Mouse (Mus musculus) stomach, embryonic 16.5 days (tissue): Measurements from ENCODE around the gene Wdfy4. TPM values are rescaled to one million over a fixed set of nuclear protein-coding genes. Genes with fewer than 3 reads are reported as not detected.

Experiments
- ATAC-seq: fragments of 200-750 bp; cut with Nextera tagmentation; 2 replicates; pipeline ENCODE4 v1.8.0; 2017; ENCODE audit warnings: moderate number of reproducible peaks, moderate TSS enrichment; ENCODE audit not compliant: insufficient read depth, low FRiP score
- H3K27ac ChIP-seq: fragments of 300-500 bp; sonication (generic); 2 replicates; pipeline ENCODE4 v1.5.1; 2014; ENCODE audit warnings: low read length
- H3K27me3 ChIP-seq: fragments of 300-500 bp; sonication (generic); 2 replicates; pipeline ENCODE4 v1.6.1; 2014; ENCODE audit warnings: low read length, control low read depth, mixed read lengths; ENCODE audit not compliant: control insufficient read depth, insufficient read depth
- H3K36me3 ChIP-seq: fragments of 300-500 bp; sonication (generic); 2 replicates; pipeline ENCODE4 v1.6.1; 2014; ENCODE audit warnings: low read length; ENCODE audit not compliant: control insufficient read depth, insufficient read depth
- H3K4me1 ChIP-seq: fragments of 300-500 bp; sonication (generic); 2 replicates; pipeline ENCODE4 v1.6.1; 2014; ENCODE audit warnings: low read length, control low read depth, mixed read lengths; ENCODE audit not compliant: control insufficient read depth, insufficient read depth
- H3K4me2 ChIP-seq: fragments of 300-500 bp; sonication (generic); 2 replicates; pipeline ENCODE4 v1.6.1; 2014; ENCODE audit warnings: low read depth, low read length, mixed read lengths
- H3K4me3 ChIP-seq: fragments of 300-500 bp; sonication (generic); replicated peaks from 2 replicates; pipeline ENCODE4 v1.5.1; 2014; ENCODE audit warnings: mild to moderate bottlenecking, low read length
- H3K9ac ChIP-seq: fragments of 300-500 bp; sonication (generic); 2 replicates; pipeline ENCODE4 v1.6.1; 2014; ENCODE audit warnings: low read length
- H3K9me3 ChIP-seq: fragments of 300-500 bp; sonication (generic); replicated peaks from 2 replicates; pipeline ENCODE4 v1.6.1; 2016; ENCODE audit warnings: low read length, control low read depth; ENCODE audit not compliant: control insufficient read depth
- whole genome bisulfite sequencing: fragments of 180-500 bp; shearing (Covaris S2); extraction: QIAGEN DNeasy Blood & Tissue Kit; methylation state at CpG from one replicate; pipeline ENCODE4 v1.1.7; 2014; 5-methylcytosine and 5-hydroxymethylcytosine counted together
- polyA plus RNA-seq: library from polyadenylated mRNA; unstranded; fragments of >200 nt; fragmentation: Nextera tagmentation; extraction: Ambion mirVana; gene quantifications from 2 replicates; pipeline ENCODE4 v1.2.1, GENCODE M21; 2015

Gene Wdfy4
- polyA plus RNA-seq, 1 experiment from 2014 or later, result 1.4 TPM

GRCm38 (mm10) chr14:33116590-33116989 is 68.7 kb downstream of the Wdfy4 start:
- no peak for ATAC-seq
- no peak overlapping the region for H3K4me2 ChIP-seq
- no peak overlapping the region for H3K4me3 ChIP-seq
- no peak overlapping the region for H3K27ac ChIP-seq
- no peaks in the 10 kb centered on the region for H3K27me3 ChIP-seq
- H3K9ac ChIP-seq, result no peak overlapping the region
- 58% methylated on average over 1 of the region's 1 CpGs for WGBS
- no peaks in the 10 kb centered on the region for H3K36me3 ChIP-seq
- no peaks in the 10 kb centered on the region for H3K4me1 ChIP-seq
- no peaks in the 10 kb centered on the region for H3K9me3 ChIP-seq

GRCm38 (mm10) chr14:33104809-33105208 is 80.5 kb downstream of the Wdfy4 start:
- Histone ChIP-seq H3K4me1 (no peaks in the 10 kb centered on the region), H3K27ac (no peak overlapping the region), H3K36me3 (no peaks in the 10 kb centered on the region), H3K27me3 (no peaks in the 10 kb centered on the region), H3K4me2 (no peak overlapping the region), H3K9me3 (no peaks in the 10 kb centered on the region), H3K4me3 (no peak overlapping the region), H3K9ac (no peak overlapping the region)
- ATAC-seq, result no peak
- 70% methylated on average over 3 of the region's 3 CpGs for WGBS

- H3K9ac ChIP-seq, result no peak overlapping the region
- WGBS, result 30% methylated on average over 2 of the region's 2 CpGs
- ATAC-seq, result no peak
Measured at GRCm38 (mm10) chr14:33101609-33102008, 83.7 kb downstream of the Wdfy4 start.

GRCm38 (mm10) chr14:33099926-33100325 is 85.4 kb downstream of the Wdfy4 start:
- Histone ChIP-seq H3K9me3 (no peaks in the 10 kb centered on the region), H3K9ac (no peak overlapping the region), H3K4me3 (no peak overlapping the region), H3K4me1 (no peaks in the 10 kb centered on the region), H3K36me3 (no peaks in the 10 kb centered on the region), H3K4me2 (no peak overlapping the region), H3K27me3 (no peaks in the 10 kb centered on the region), H3K27ac (no peak overlapping the region)
- ATAC-seq, result no peak
- 76% methylated on average over 5 of the region's 5 CpGs for WGBS

More at GRCm38 (mm10) chr14:33101609-33102008, 83.7 kb downstream of the Wdfy4 start:
- H3K27me3 ChIP-seq, result no peaks in the 10 kb centered on the region
- no peaks in the 10 kb centered on the region for H3K4me1 ChIP-seq
- H3K36me3 ChIP-seq, result no peaks in the 10 kb centered on the region
- H3K4me2 ChIP-seq, result no peak overlapping the region
- H3K4me3 ChIP-seq, result no peak overlapping the region
- H3K9me3 ChIP-seq, result no peaks in the 10 kb centered on the region
- H3K27ac ChIP-seq, result no peak overlapping the region

GRCm38 (mm10) chr14:33099111-33099510 is 86.2 kb downstream of the Wdfy4 start:
- Histone ChIP-seq H3K27ac (no peak overlapping the region), H3K9ac (no peak overlapping the region), H3K4me1 (no peaks in the 10 kb centered on the region), H3K27me3 (no peaks in the 10 kb centered on the region), H3K36me3 (no peaks in the 10 kb centered on the region), H3K4me3 (no peak overlapping the region), H3K4me2 (no peak overlapping the region), H3K9me3 (no peaks in the 10 kb centered on the region)
- ATAC-seq, result no peak
- 65% methylated on average over 7 of the region's 7 CpGs for WGBS

- Histone ChIP-seq H3K27me3 (no peaks in the 10 kb centered on the region), H3K9me3 (no peaks in the 10 kb centered on the region), H3K9ac (no peak overlapping the region), H3K36me3 (no peaks in the 10 kb centered on the region), H3K4me3 (no peak overlapping the region), H3K27ac (no peak overlapping the region), H3K4me1 (no peaks in the 10 kb centered on the region), H3K4me2 (no peak overlapping the region)
- no peak for ATAC-seq
- WGBS, result 69% methylated on average over 5 of the region's 5 CpGs
Measured at GRCm38 (mm10) chr14:33096462-33096861, 88.8 kb downstream of the Wdfy4 start.

- H3K9me3 ChIP-seq, result no peaks in the 10 kb centered on the region
- no peak overlapping the region for H3K9ac ChIP-seq
- H3K4me3 ChIP-seq, result no peak overlapping the region
- no peaks in the 10 kb centered on the region for H3K27me3 ChIP-seq
- no peaks in the 10 kb centered on the region for H3K36me3 ChIP-seq
- WGBS, result 76% methylated on average over 8 of the region's 8 CpGs
- ATAC-seq, result no peak
- no peaks in the 10 kb centered on the region for H3K4me1 ChIP-seq
- H3K27ac ChIP-seq, result no peak overlapping the region
- no peak overlapping the region for H3K4me2 ChIP-seq
Measured at GRCm38 (mm10) chr14:33083326-33083725, 102.0 kb downstream of the Wdfy4 start.

- Histone ChIP-seq H3K27ac (no peak overlapping the region), H3K27me3 (no peaks in the 10 kb centered on the region), H3K36me3 (no peaks in the 10 kb centered on the region), H3K9me3 (no peaks in the 10 kb centered on the region), H3K4me2 (no peak overlapping the region), H3K4me3 (no peak overlapping the region), H3K9ac (no peak overlapping the region), H3K4me1 (no peaks in the 10 kb centered on the region)
- WGBS, result 44% methylated on average over 1 of the region's 1 CpGs
- ATAC-seq, result no peak
Measured at GRCm38 (mm10) chr14:33082301-33082700, 103.0 kb downstream of the Wdfy4 start.

- H3K4me3 ChIP-seq, result no peak overlapping the region
- H3K36me3 ChIP-seq, result no peaks in the 10 kb centered on the region
- WGBS, result 76% methylated on average over 6 of the region's 6 CpGs
- no peaks in the 10 kb centered on the region for H3K9me3 ChIP-seq
- H3K27ac ChIP-seq, result no peak overlapping the region
- H3K9ac ChIP-seq, result no peak overlapping the region
- H3K4me1 ChIP-seq, result no peaks in the 10 kb centered on the region
- no peak overlapping the region for H3K4me2 ChIP-seq
- no peaks in the 10 kb centered on the region for H3K27me3 ChIP-seq
- ATAC-seq, result no peak
Measured at GRCm38 (mm10) chr14:33081370-33081860, 103.9 kb downstream of the Wdfy4 start.

GRCm38 (mm10) chr14:33078596-33078995 is 106.7 kb downstream of the Wdfy4 start:
- ATAC-seq, result no peak
- WGBS, result 85% methylated on average over 6 of the region's 6 CpGs
- H3K27me3 ChIP-seq, result no peaks in the 10 kb centered on the region
- no peak overlapping the region for H3K4me3 ChIP-seq
- no peaks in the 10 kb centered on the region for H3K4me1 ChIP-seq
- H3K36me3 ChIP-seq, result no peaks in the 10 kb centered on the region
- no peak overlapping the region for H3K27ac ChIP-seq
- no peak overlapping the region for H3K4me2 ChIP-seq
- no peak overlapping the region for H3K9ac ChIP-seq
- H3K9me3 ChIP-seq, result no peaks in the 10 kb centered on the region
